Mouse (Mus musculus) cerebellum, adult 11-12 months (tissue): ENCODE measurements around the gene Hivep1.

ENCODE experiments used
- DNase-seq: peaks from one replicate; pipeline ENCODE4 v3.0.0; 2022

The Hivep1 gene

GRCm38 (mm10) chr13:42113601-42114000 lies 61.8 kb downstream of the Hivep1 start:
- DNase-seq, result no peak

- no peak for DNase-seq
Measured at GRCm38 (mm10) chr13:42116301-42116700, 64.5 kb downstream of the Hivep1 start.

DNA sequence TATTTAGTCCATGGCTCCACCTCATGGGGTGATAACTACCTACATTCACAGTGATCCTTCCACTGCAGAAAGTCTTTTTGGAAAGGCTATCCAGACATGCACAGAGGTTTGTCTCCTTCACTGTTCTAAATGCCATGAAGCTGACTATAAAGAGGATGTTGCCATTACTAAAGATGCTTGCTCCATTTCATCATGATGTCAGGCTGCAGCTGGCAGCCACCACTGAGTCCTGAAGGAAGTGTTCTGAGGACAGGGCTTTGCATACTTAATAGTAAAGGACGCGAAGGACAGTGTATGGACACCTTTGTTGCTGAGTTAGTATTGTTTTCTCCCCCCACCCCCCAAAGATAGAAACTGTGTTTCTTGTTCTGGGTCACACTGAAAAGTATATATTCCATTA lies 67.2 kb downstream of the Hivep1 start:
- DNase-seq, result no peak

GRCm38 (mm10) chr13:42121106-42121776 lies 69.4 kb downstream of the Hivep1 start:
- no peak for DNase-seq

DNA sequence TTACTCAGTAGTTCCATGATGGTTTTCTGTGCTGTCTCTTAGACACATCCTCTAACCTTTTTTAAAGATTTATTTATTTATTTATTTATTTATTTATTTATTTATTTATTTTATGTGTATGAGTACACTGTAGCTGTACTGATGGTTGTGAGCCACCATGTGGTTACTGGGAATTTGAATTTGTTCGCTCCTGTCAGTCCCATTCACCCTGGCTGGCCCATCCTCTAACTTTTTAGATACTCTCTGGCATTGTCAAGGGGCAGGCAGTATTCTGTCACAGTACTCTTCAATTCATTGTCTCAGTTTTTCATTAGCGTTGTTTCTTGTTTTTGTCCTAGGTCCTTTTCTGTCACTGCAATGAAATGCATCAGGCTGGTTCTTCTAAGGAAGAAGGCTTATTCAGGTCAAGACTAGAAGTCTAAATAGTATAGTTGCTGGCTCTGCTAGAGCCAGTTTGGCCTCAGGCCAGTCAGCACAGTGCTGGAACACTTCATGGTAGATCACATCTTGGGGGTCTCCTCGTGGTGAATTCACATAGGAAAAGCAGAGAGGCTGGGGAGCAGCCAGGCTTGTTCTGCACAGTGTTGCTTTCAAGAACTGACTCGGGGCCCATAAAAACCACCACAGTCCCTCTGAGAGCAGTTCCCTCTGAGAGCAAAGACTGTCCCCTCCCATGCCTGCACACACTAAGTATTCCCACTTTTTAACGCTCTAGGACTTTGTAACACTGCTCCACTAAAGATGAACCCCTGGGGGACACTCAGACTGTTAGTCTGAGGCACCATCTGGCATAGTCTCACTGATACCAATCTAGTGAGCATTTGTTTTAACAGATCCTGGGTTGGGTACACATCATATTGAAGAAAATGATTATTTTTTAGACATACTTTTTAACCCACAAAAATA lies 70.2 kb downstream of the Hivep1 start:
- DNase-seq, result no peak

GRCm38 (mm10) chr13:42144627-42145026 lies 92.8 kb downstream of the Hivep1 start:
- no peak for DNase-seq

DNA sequence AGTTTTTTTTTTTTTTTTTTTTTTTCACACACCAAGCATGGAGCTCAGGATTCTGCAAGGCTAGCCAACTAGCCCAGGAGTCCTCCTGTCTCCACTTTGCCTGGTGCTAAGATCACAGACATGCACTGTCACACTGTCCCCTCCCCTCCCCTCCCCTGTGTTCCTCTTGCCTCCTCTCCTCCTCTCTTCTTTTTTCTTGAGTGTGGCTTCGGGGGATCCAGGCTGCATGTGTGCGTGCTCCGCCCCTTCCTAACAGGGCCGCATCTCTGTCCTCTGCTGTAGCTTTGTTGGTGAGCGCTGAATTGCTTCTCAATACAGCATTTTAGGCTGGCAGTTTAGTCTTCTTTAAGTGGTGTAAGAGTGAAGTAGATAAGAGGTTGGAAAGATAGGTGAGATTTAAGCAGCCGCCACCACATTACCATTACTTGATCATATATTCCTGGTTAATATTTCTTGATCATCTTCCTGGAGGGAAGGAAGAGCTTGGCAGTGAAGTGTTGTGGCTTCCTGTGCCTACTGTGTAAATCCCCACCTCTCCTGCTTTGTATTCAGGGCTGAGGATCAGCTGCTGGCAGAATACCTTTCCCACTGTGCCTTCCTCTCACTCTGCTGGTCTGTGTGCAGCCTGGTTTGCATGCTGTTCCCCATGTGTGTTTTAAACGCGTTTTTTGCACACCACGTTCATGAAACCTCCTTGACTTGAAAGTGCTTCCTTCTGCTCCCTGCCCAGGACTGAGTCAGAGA lies 97.7 kb downstream of the Hivep1 start:
- DNase-seq, result no peak

DNA sequence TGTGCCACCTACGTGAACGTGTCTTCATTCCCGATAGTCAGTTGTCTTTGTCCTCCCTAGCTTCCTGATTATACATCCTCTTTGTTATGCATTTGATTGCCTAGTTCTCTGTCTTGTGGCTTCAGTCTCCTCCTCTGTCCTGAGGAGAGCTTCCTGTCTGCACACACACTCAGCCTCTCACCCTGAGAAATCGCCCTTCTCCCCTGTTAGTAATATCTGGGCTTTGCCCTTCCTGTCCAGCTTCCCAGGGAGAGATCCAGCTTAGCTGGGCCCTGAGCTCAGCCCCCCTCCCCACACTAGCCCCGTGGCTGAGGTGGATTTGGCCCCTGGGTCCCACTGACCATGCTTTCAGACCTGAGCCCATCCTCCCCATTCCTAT lies 98.2 kb downstream of the Hivep1 start:
- no peak for DNase-seq

GRCm38 (mm10) chr13:42150462-42151127 lies 98.8 kb downstream of the Hivep1 start:
- no peak for DNase-seq

- no peak for DNase-seq
Measured at GRCm38 (mm10) chr13:42158259-42158658, 106.4 kb downstream of the Hivep1 start.

DNA sequence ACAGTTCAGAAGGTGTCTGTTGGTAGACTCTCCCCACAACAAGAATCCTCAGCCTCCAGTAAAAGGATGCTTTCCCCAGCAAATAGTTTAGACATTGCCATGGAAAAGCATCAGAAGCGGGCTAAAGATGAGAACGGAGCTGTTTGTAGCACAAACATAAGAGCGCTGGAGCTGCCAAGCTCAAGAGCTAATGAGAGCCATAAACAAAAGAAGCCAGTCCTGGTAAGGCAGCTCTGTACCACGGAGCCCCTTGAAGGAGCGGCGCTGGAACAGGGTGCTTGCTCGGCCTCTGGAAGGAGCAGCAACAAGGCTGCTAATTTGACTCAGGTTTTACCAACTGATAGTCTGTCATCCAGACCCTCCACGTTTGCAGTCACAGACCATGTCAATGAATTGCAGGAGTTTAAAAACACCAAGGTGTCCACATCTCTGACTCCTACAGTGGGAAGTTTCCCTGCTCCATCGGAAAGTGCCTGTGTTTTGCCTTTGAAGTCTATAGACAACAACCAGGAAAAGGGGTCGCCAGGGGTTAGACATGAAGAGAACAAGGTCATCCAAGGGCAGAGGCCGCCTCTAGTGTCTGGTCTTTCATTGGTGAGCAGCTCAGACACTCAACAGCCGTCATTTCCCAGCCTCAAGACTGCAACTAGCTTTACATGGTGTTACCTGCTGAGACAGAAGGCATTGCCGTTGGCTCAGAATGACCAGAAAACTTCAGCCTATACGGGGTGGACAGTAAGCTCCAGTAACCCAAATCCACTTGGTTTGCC lies 107.8 kb downstream of the Hivep1 start:
- DNase-seq, result no peak

GRCm38 (mm10) chr13:42170802-42171201 lies 119.0 kb downstream of the Hivep1 start:
- DNase-seq, result no peak

GRCm38 (mm10) chr13:42174827-42175420 lies 123.1 kb downstream of the Hivep1 start:
- no peak for DNase-seq

DNA sequence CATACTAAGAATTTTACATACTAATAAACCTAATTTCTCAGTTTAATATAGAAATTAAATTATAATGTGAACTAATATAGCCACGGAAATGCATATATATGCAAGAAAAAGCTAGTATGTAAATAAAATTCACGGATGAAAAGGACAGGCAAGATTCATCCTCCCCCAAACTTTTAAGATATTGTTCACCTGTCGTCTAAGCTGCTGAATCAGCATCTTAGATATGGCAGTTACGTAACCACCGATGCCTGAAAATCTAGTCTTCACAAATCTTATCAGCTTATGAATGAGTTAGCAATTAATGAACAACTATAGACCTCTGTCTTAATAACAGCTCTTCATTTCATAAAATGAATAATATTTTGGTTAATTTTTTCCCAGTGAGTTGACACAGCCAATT lies 130.8 kb downstream of the Hivep1 start:
- no peak for DNase-seq

DNA sequence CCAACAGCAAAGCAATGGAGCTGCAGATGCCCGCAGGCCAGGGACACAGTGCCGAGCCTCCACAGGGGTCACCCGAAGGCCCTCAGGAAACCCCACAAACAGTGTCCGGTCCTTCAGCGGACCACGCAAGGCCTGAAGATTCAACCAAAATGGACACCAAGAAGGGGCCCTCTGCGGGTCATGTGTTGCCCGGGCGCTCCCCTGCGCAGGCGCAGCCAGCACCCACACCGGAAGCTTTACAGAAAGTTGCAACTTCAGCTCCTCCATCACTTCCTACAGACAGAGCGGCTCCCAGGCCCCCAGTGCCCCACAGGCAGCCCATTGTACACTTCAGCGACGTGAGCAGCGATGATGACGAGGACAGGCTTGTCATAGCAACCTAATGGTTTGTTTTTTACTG lies 132.3 kb downstream of the Hivep1 start:
- DNase-seq, result no peak

GRCm38 (mm10) chr13:42193016-42193415 lies 141.2 kb downstream of the Hivep1 start:
- no peak for DNase-seq

DNA sequence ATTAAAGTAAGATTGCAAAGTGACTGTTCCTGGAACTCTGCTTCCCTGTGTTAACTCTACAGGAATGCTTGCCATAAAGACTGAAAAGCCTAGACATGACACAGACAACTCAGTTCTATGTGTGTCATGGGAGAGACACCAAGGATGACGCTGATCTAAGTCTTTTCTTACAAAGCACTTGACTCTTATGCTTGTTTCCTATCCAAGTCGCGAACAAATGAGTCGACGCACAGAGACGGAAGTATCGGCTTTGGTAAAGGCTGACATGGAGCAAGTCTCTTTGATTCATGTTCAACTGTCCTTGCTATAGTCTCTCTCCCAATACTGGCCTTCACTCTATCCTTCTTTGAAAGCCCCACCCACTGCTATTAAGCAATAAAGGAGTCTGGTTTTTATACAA lies 143.8 kb downstream of the Hivep1 start:
- no peak for DNase-seq

DNA sequence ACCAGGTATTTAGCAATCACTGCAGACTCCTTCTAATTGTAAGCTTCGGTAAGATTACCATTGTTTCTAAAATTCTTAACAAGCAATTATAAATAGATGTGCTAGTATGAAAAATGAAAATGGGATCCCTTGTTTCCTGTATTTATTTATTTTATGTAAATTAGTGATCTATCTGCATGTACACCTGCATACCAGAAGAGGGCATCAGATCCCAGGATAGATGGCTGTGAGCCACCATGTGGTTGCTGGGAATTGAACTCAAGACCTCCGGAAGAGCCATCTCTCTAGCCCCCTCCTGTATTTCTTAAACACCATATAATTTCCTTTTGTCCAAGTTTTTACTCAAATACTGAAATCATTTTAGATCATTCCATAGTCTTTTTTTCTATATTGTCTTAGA lies 145.8 kb downstream of the Hivep1 start:
- DNase-seq, result no peak

- no peak for DNase-seq
Measured at GRCm38 (mm10) chr13:42213556-42213955, 161.7 kb downstream of the Hivep1 start.

- no peak for DNase-seq
Measured at GRCm38 (mm10) chr13:42222401-42222800, 170.6 kb downstream of the Hivep1 start.

DNA sequence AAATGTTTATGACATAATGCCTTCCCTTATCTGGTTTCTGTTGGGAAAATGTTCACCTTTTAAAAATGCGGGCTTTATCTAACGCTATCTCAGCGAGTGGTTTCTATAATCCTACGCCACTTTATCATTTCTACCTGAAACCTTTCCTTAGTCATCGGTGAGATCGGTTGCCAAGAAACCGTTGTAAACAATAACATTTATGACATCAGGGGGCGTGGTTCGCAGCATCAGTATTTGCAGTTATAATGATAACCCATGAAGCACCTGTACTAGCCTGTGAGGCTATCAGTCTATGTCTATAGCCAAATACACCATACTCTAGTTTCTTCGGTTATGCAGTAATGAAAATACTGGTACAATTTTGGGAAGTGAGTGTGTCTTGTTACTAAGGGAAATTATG lies 177.0 kb downstream of the Hivep1 start:
- no peak for DNase-seq
